Mouse (Mus musculus) myocyte (in vitro differentiated cells): Measurements from ENCODE around the gene Rtn4.

Experiments used
- POLR2A ChIP-seq: IDR thresholded peaks from one replicate; pipeline ENCODE4 v1.6.1; 2011; ENCODE audit warnings: low read depth, mild to moderate bottlenecking, control low read depth, moderate library complexity; ENCODE audit not compliant: insufficient read length
- REST ChIP-seq: IDR thresholded peaks from one replicate; pipeline ENCODE4 v1.6.1; 2011; ENCODE audit warnings: mild to moderate bottlenecking, control low read depth, moderate library complexity; ENCODE audit not compliant: insufficient read depth, insufficient read length
- TCF12 ChIP-seq: IDR thresholded peaks from one replicate; pipeline ENCODE4 v1.6.1; 2011; ENCODE audit warnings: mild to moderate bottlenecking, control low read depth; ENCODE audit not compliant: poor library complexity, insufficient read depth, severe bottlenecking

DNA sequence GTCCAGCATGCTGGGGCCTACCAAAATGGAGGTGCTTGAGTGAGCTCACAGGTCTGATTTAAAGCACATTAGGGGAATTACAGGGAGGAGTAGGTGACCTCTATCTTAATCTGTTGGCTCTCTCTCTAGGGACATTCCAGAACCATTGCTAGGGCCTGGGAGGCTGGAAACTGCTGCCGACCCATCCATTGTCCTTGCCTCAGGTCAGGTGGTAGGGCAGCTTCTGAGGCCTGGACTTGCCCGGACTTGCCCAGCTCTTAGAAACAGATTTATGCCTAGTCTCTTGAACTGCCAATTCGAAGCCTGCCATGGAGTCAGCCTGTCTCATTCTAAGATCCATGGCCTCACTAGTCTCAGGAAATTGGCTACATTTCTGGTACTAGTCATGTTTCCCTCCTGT, 12.8 kb upstream of the Rtn4 start:
- TF ChIP-seq POLR2A, result no peak
- no peak for TF ChIP-seq REST
- TF ChIP-seq TCF12, result no peak
